In the genomic region with DNA sequence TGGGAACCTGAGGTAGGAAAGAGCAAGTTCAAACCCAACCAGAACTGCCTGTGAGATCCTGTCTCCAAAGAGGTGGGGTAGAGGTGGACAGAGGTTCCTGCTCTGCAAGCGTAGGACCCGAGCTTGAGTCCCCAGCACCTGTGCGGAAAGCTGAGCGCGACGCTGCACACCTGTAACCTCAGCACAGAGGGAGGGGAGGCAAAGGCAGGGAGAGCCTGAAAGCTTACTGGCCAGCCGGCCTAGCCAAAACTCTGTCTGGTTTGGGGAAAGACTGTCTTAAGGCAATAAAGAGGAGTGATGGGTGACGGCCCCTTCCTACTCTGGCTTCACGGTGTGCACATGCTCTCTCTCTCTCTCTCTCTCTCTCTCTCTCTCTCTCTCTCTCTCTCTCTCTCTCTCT, we compare ENCODE assay signal across 22 mouse cellular contexts. TPM values are rescaled to one million over a fixed set of nuclear protein-coding genes. Genes with fewer than 3 reads are reported as not detected.
A peak's percentile ranks its signal among the peaks of the same experiment; 100 is the strongest.
DNase-seq lines count a peak whose midpoint lies in the region; ATAC-seq and TF ChIP-seq lines count a peak whose summit lies in the region.
"Had no signal": no experiment of that assay in that cellular context is flagged by ENCODE, and none has a peak within 500 bp of the region (broad histone marks: within the 10 kb centered on the region; RNA-seq: fewer than 3 reads in every experiment).

No protein-coding gene starts in this region.

- H3K27me3 ChIP-seq in kidney, embryonic 14.5 days (ENCODE audit: control insufficient read depth, insufficient read depth, low read length), result no peaks in the 10 kb centered on the region
- H3K27me3 ChIP-seq in stomach, embryonic 14.5 days (ENCODE audit: control insufficient read depth, insufficient read depth, low read length), result no peaks in the 10 kb centered on the region
- no peaks in the 10 kb centered on the region for H3K27me3 ChIP-seq in stomach, postnatal 0 days (ENCODE audit: control insufficient read depth, insufficient read depth, low read length)
- no peaks in the 10 kb centered on the region for H3K27me3 ChIP-seq in forebrain, embryonic 13.5 days
- H3K27me3 ChIP-seq: embryonic facial prominence, embryonic 13.5 days; forebrain, embryonic 12.5 days; heart, embryonic 15.5 days; hindbrain, embryonic 15.5 days had no signal

- TF ChIP-seq EP300 in stomach, postnatal 0 days (optimal IDR thresholded peaks at IDR 0.05), result no peak

- H3K4me1 ChIP-seq in kidney, embryonic 14.5 days (ENCODE audit: control insufficient read depth, insufficient read depth, low read length), result 0 out of 2 replicates have a peak, but pooled peaks cover 6% of the 10 kb centered on the region
- H3K4me1 ChIP-seq in stomach, embryonic 14.5 days (ENCODE audit: control insufficient read depth, insufficient read depth, low read length), result peaks cover 5% of the 10 kb centered on the region; the same call in 1 of the 2 replicates
- no peaks in the 10 kb centered on the region for H3K4me1 ChIP-seq in stomach, postnatal 0 days (replicated peaks; ENCODE audit: control insufficient read depth, insufficient read depth)
- no peaks in the 10 kb centered on the region for H3K4me1 ChIP-seq in forebrain, embryonic 13.5 days
- H3K4me1 ChIP-seq: heart, embryonic 15.5 days had no signal

- no peak for TF ChIP-seq CTCF in stomach, postnatal 0 days (IDR thresholded peaks at IDR 0.05; ENCODE audit: low read depth)

- no peak overlapping the region for H3K4me3 ChIP-seq in kidney, embryonic 14.5 days (ENCODE audit: low read length)
- no peak overlapping the region for H3K4me3 ChIP-seq in stomach, embryonic 14.5 days (ENCODE audit: low read depth, low read length)
- H3K4me3 ChIP-seq in stomach, postnatal 0 days (ENCODE audit: low read depth, low read length), result no peak overlapping the region
- H3K4me3 ChIP-seq in forebrain, embryonic 13.5 days, result no peak overlapping the region
- H3K4me3 ChIP-seq: embryonic facial prominence, embryonic 13.5 days; forebrain, embryonic 12.5 days; heart, embryonic 15.5 days; hindbrain, embryonic 15.5 days had no signal

- ATAC-seq in kidney, embryonic 14.5 days (ENCODE audit: low FRiP score, low TSS enrichment), result peak; percentile 82; the same call in 1 of the 2 replicates
- ATAC-seq in stomach, embryonic 14.5 days (ENCODE audit: insufficient number of reproducible peaks, insufficient read depth, low FRiP score, low read depth), result 0 out of 2 replicates have a peak, but pooled peaks have one; percentile 11
- no peak; the same call in 1 of the 2 replicates for ATAC-seq in stomach, postnatal 0 days (ENCODE audit: low FRiP score, low TSS enrichment)
- ATAC-seq in forebrain, embryonic 13.5 days, result no peak
- ATAC-seq: forebrain, postnatal 0 days had no signal

- H3K27ac ChIP-seq in kidney, embryonic 14.5 days (ENCODE audit: low read depth, low read length), result no peak overlapping the region
- H3K27ac ChIP-seq in stomach, embryonic 14.5 days (ENCODE audit: low read length), result no peak overlapping the region
- no peak overlapping the region for H3K27ac ChIP-seq in stomach, postnatal 0 days (replicated peaks)
- no peak overlapping the region for H3K27ac ChIP-seq in forebrain, embryonic 13.5 days
- H3K27ac ChIP-seq: embryonic facial prominence, embryonic 13.5 days; forebrain, embryonic 12.5 days; heart, embryonic 15.5 days; hindbrain, embryonic 15.5 days had no signal

- 39% methylated on average over 9 of the region's 9 CpGs for WGBS in kidney, embryonic 14.5 days
- WGBS in stomach, embryonic 14.5 days, result 49% methylated on average over 9 of the region's 9 CpGs
- 58% methylated on average over 9 of the region's 9 CpGs for WGBS in stomach, postnatal 0 days
- 76% methylated on average over 9 of the region's 9 CpGs for WGBS in forebrain, embryonic 13.5 days

- no peak for DNase-seq in kidney, adult 11 months
- DNase-seq in stomach, postnatal 0 days (ENCODE audit: low spot score), result no peak
- peak; percentile 67 for DNase-seq in thymus, postnatal 0 days (ENCODE audit: low spot score)
- peak; percentile 31 to 57 for DNase-seq in thymus, postnatal 36 days
- no peak for DNase-seq in testis, postnatal 10 days (ENCODE audit: low spot score)
- DNase-seq: adrenal gland, postnatal 10 days; B cell, adult 2 months; cerebellum, adult 11-12 months; cerebellum, adult 9-10 months; cerebellum, postnatal 25 days; forebrain, postnatal 0 days; gastrocnemius, postnatal 14 days had no signal

- H3K9me3 ChIP-seq in kidney, embryonic 14.5 days (ENCODE audit: control insufficient read depth, low read length), result no peaks in the 10 kb centered on the region
- H3K9me3 ChIP-seq in stomach, embryonic 14.5 days (ENCODE audit: control insufficient read depth, low read depth, low read length), result no peaks in the 10 kb centered on the region; the same call in 1 of the 2 replicates
- H3K9me3 ChIP-seq in stomach, postnatal 0 days (ENCODE audit: control insufficient read depth, low read length), result no peaks in the 10 kb centered on the region
- no peaks in the 10 kb centered on the region for H3K9me3 ChIP-seq in forebrain, embryonic 13.5 days (replicated peaks)
- H3K9me3 ChIP-seq: embryonic facial prominence, embryonic 13.5 days; forebrain, embryonic 12.5 days; G1E; heart, embryonic 15.5 days; hindbrain, embryonic 15.5 days had no signal

- no peaks in the 10 kb centered on the region for H3K36me3 ChIP-seq in kidney, embryonic 14.5 days (ENCODE audit: control insufficient read depth, insufficient read depth, low read length)
- no peaks in the 10 kb centered on the region; the same call in 1 of the 2 replicates for H3K36me3 ChIP-seq in stomach, embryonic 14.5 days (ENCODE audit: control insufficient read depth, insufficient read depth, low read length)
- no peaks in the 10 kb centered on the region for H3K36me3 ChIP-seq in stomach, postnatal 0 days (ENCODE audit: control insufficient read depth, insufficient read depth, low read length)
- H3K36me3 ChIP-seq in forebrain, embryonic 13.5 days (ENCODE audit: poor library complexity, severe bottlenecking), result 0 out of 2 replicates have a peak, but pooled peaks cover 2% of the 10 kb centered on the region
- H3K36me3 ChIP-seq: forebrain, embryonic 12.5 days; hindbrain, embryonic 15.5 days had no signal

- no peak overlapping the region for H3K4me2 ChIP-seq in kidney, embryonic 14.5 days (replicated peaks; ENCODE audit: low read depth, low read length)
- H3K4me2 ChIP-seq in stomach, embryonic 14.5 days (replicated peaks; ENCODE audit: low read depth, low read length), result no peak overlapping the region
- H3K4me2 ChIP-seq in stomach, postnatal 0 days (replicated peaks; ENCODE audit: low read depth), result no peak overlapping the region
- no peak overlapping the region for H3K4me2 ChIP-seq in forebrain, embryonic 13.5 days
- H3K4me2 ChIP-seq: embryonic facial prominence, embryonic 13.5 days; forebrain, embryonic 12.5 days; heart, embryonic 11.5 days; heart, embryonic 15.5 days; hindbrain, embryonic 15.5 days had no signal

- H3K9ac ChIP-seq in kidney, embryonic 14.5 days (ENCODE audit: low read depth, low read length), result no peak overlapping the region
- no peak overlapping the region for H3K9ac ChIP-seq in stomach, embryonic 14.5 days (replicated peaks; ENCODE audit: low read depth, low read length)
- no peak overlapping the region for H3K9ac ChIP-seq in stomach, postnatal 0 days (ENCODE audit: low read length)
- no peak overlapping the region for H3K9ac ChIP-seq in forebrain, embryonic 13.5 days
- H3K9ac ChIP-seq: embryonic facial prominence, embryonic 13.5 days; forebrain, embryonic 12.5 days; forebrain, postnatal 0 days; heart, embryonic 15.5 days; hindbrain, embryonic 15.5 days had no signal

RNA-seq across cellular contexts. Expression of a gene that starts 21.4 kb away (rescaled TPM):
- polyA plus RNA-seq in kidney, embryonic 14.5 days (2014; fragmentation: Nextera tagmentation; extraction: Ambion mirVana), result 41.3 and 43.8 TPM in 2 replicates
- 44.2 and 54.1 TPM in 2 replicates for polyA plus RNA-seq in stomach, embryonic 14.5 days (2014; fragmentation: Nextera tagmentation; extraction: Ambion mirVana)
- polyA plus RNA-seq in stomach, postnatal 0 days (2015; fragmentation: Nextera tagmentation; extraction: Ambion mirVana), result 35.3 and 35.7 TPM in 2 replicates
- 24.3 and 28.1 TPM in 2 replicates for polyA plus RNA-seq in thymus, postnatal 0 days (2015; fragmentation: Nextera tagmentation; extraction: Ambion mirVana)
- 33.1 and 34.8 TPM in 2 replicates for polyA plus RNA-seq in forebrain, embryonic 13.5 days (2015; fragmentation: Nextera tagmentation; extraction: Ambion mirVana)

RNA-seq across cellular contexts. Expression of a gene that starts 30.1 kb away (rescaled TPM):
- 1.3 and 2.6 TPM in 2 replicates for polyA plus RNA-seq in kidney, embryonic 14.5 days (2014; fragmentation: Nextera tagmentation; extraction: Ambion mirVana)
- polyA plus RNA-seq in stomach, embryonic 14.5 days (2014; fragmentation: Nextera tagmentation; extraction: Ambion mirVana), result 0.98 and 1.6 TPM in 2 replicates
- 2.6 TPM in 2 replicates for polyA plus RNA-seq in stomach, postnatal 0 days (2015; fragmentation: Nextera tagmentation; extraction: Ambion mirVana)
- polyA plus RNA-seq in thymus, postnatal 0 days (2015; fragmentation: Nextera tagmentation; extraction: Ambion mirVana), result 0.24 and 0.35 TPM in 2 replicates
- 2.1 and 2.4 TPM in 2 replicates for polyA plus RNA-seq in forebrain, embryonic 13.5 days (2015; fragmentation: Nextera tagmentation; extraction: Ambion mirVana)
- polyA plus RNA-seq: CD4-positive, CD25-positive, alpha-beta regulatory T cell, adult 4 months had no signal

Comparison
In these comparisons a context has a peak if more than half of its experiments do, and no peak if none do; other contexts are left out.
1. ATAC-seq: peak in kidney, embryonic 14.5 days (single experiment) and stomach, embryonic 14.5 days (single experiment); none in stomach, postnatal 0 days (single experiment) and forebrain, embryonic 13.5 days (single experiment).
2. DNase-seq: peak in thymus, postnatal 0 days (single experiment) and thymus, postnatal 36 days (2 of 2); none in kidney, adult 11 months (single experiment), stomach, postnatal 0 days (single experiment) and testis, postnatal 10 days (single experiment).